Mouse (Mus musculus) urinary bladder, adult 2 months (tissue): Measurements from ENCODE around the gene Copg2. TPM values are rescaled to one million over a fixed set of nuclear protein-coding genes. Genes with fewer than 3 reads are reported as not detected.

ENCODE experiments used
- polyA plus RNA-seq: library from polyadenylated mRNA; depleted of rRNA; stranded (reverse); fragments of >200 nt; gene quantifications from 2 replicates; pipeline ENCODE4 v1.2.3, GENCODE M21; 2012; rRNA removed

Gene Copg2
- polyA plus RNA-seq, 1 experiment = 48.3 TPM

Other genes with a start within 250 kb of the Copg2 start
- gene Cep41, start 203.0 kb downstream of the Copg2 start, polyA plus RNA-seq = 5.7 and 7.1 TPM in 2 replicates
- gene Mest, start 173.2 kb downstream of the Copg2 start, polyA plus RNA-seq = 4.7 and 5.1 TPM in 2 replicates
- 0.13 TPM in 1 of 2 replicates, not detected in the other for gene Tsga13, start 18.8 kb upstream of the Copg2 start, polyA plus RNA-seq
- 0.04 TPM in 1 of 2 replicates, not detected in the other for gene Klf14, start 62.3 kb upstream of the Copg2 start, polyA plus RNA-seq